Mouse (Mus musculus) G1E (cell line): ENCODE data around the gene Fhad1.

Experiments
- CTCF ChIP-seq: IDR thresholded peaks from 2 replicates; pipeline ENCODE4 v1.5.1; 2012; ENCODE audit warnings: low read depth, low read length, inconsistent platforms, mixed read lengths
- TAL1 ChIP-seq: conservative IDR thresholded peaks from 2 replicates; pipeline ENCODE4 v1.6.1; 2012; ENCODE audit warnings: low read depth, low read length, inconsistent platforms, mixed read lengths

- TF ChIP-seq CTCF (no peak), TAL1 (no peak)
These were observed 38.4 kb upstream of the Fhad1 start for GRCm38 (mm10) chr4:142053261-142053660.
